Mouse (Mus musculus) adrenal gland (tissue): Measurements from ENCODE around the gene Rd3.

Experiments
- microRNA-seq, 2 experiments: library from miRNA; unstranded; fragments of <30 nt; microRNA quantifications; one replicate each; pipeline ENCODE4; 2019

Rd3 gene

Small RNA genes lying within 50 kb of the gene (microRNA-seq; reads per million reads assigned to microRNA genes)
- gene Mir3473c: 0 reads per million in 2 experiments
